Mouse (Mus musculus) midbrain, embryonic 12.5 days (tissue): ENCODE data around the gene Cmya5. TPM values are rescaled to one million over a fixed set of nuclear protein-coding genes. Genes with fewer than 3 reads are reported as not detected.

Experiments used
- ATAC-seq: fragments of 200-750 bp; cut with Nextera tagmentation; 2 replicates; pipeline ENCODE4 v1.8.0; 2017; ENCODE audit warnings: low read depth, moderate TSS enrichment, moderate library complexity; ENCODE audit not compliant: low FRiP score
- H3K27ac ChIP-seq: fragments of 300-500 bp; sonication (generic); replicated peaks from 2 replicates; pipeline ENCODE4 v1.5.1; 2016; ENCODE audit warnings: mild to moderate bottlenecking
- H3K27me3 ChIP-seq: fragments of 300-500 bp; sonication (generic); 2 replicates; pipeline ENCODE4 v1.6.1; 2016; ENCODE audit warnings: mild to moderate bottlenecking
- H3K36me3 ChIP-seq: fragments of 300-500 bp; sonication (generic); 2 replicates; pipeline ENCODE4 v1.6.1; 2016
- H3K4me1 ChIP-seq: fragments of 300-500 bp; sonication (generic); 2 replicates; pipeline ENCODE4 v1.6.1; 2016
- H3K4me2 ChIP-seq: fragments of 300-500 bp; sonication (generic); replicated peaks from 2 replicates; pipeline ENCODE4 v1.6.1; 2016; ENCODE audit warnings: mild to moderate bottlenecking, moderate library complexity
- H3K4me3 ChIP-seq: fragments of 300-500 bp; sonication (generic); 2 replicates; pipeline ENCODE4 v1.5.1; 2016; ENCODE audit warnings: mild to moderate bottlenecking
- H3K9ac ChIP-seq: fragments of 300-500 bp; sonication (generic); replicated peaks from 2 replicates; pipeline ENCODE4 v1.6.1; 2016; ENCODE audit warnings: mild to moderate bottlenecking, moderate library complexity
- H3K9me3 ChIP-seq: fragments of 300-500 bp; sonication (generic); 2 replicates; pipeline ENCODE4 v1.6.1; 2016; ENCODE audit warnings: mild to moderate bottlenecking
- WGBS: fragments of 180-500 bp; shearing (Covaris S2); methylation state at CpG from one replicate; pipeline ENCODE4 v1.1.7; 2016; 5-methylcytosine and 5-hydroxymethylcytosine counted together
- polyA plus RNA-seq: library from polyadenylated mRNA; unstranded; fragments of >200 nt; fragmentation: Nextera tagmentation; extraction: Ambion mirVana; gene quantifications from 2 replicates; pipeline ENCODE4 v1.2.1, GENCODE M21; 2016

The Cmya5 gene
- polyA plus RNA-seq, 1 experiment from 2014 or later = not detected

- Histone ChIP-seq H3K27ac (no peak overlapping the region), H3K27me3 (no peaks in the 10 kb centered on the region), H3K9ac (no peak overlapping the region), H3K36me3 (no peaks in the 10 kb centered on the region), H3K4me2 (no peak overlapping the region), H3K4me1 (no peaks in the 10 kb centered on the region), H3K9me3 (no peaks in the 10 kb centered on the region), H3K4me3 (no peak overlapping the region)
- no peak for ATAC-seq
- WGBS = 98% methylated on average over 2 of the region's 2 CpGs
These were observed 63.7 kb downstream of the Cmya5 start for GRCm38 (mm10) chr13:93080859-93081258.

- H3K27me3 ChIP-seq = no peaks in the 10 kb centered on the region
- H3K4me3 ChIP-seq = no peak overlapping the region
- no peaks in the 10 kb centered on the region for H3K36me3 ChIP-seq
- WGBS = 76% methylated on average over 17 of the region's 17 CpGs
- H3K9me3 ChIP-seq = no peaks in the 10 kb centered on the region
- peaks cover 22% of the 10 kb centered on the region for H3K4me1 ChIP-seq
- H3K27ac ChIP-seq = no peak overlapping the region
- no peak overlapping the region for H3K9ac ChIP-seq
- no peak overlapping the region for H3K4me2 ChIP-seq
- no peak for ATAC-seq
These were observed 70.3 kb downstream of the Cmya5 start for GRCm38 (mm10) chr13:93074147-93074641.

GRCm38 (mm10) chr13:93073595-93073994 lies 70.9 kb downstream of the Cmya5 start:
- H3K4me1 ChIP-seq = peaks cover 22% of the 10 kb centered on the region
- no peak overlapping the region for H3K27ac ChIP-seq
- H3K27me3 ChIP-seq = no peaks in the 10 kb centered on the region
- H3K9ac ChIP-seq = no peak overlapping the region
- no peak for ATAC-seq
- no peak overlapping the region for H3K4me3 ChIP-seq
- H3K36me3 ChIP-seq = no peaks in the 10 kb centered on the region
- H3K4me2 ChIP-seq = peak overlapping the region; percentile 32; the same call in 1 of the 2 replicates
- 49% methylated on average over 2 of the region's 2 CpGs for WGBS
- no peaks in the 10 kb centered on the region for H3K9me3 ChIP-seq

- H3K36me3 ChIP-seq = no peaks in the 10 kb centered on the region
- H3K4me3 ChIP-seq = no peak overlapping the region
- H3K4me2 ChIP-seq = peak overlapping the region; percentile 32
- peaks cover 22% of the 10 kb centered on the region for H3K4me1 ChIP-seq
- no peak overlapping the region for H3K9ac ChIP-seq
- H3K27ac ChIP-seq = no peak overlapping the region; the same call in 1 of the 2 replicates
- ATAC-seq = peak; percentile 76
- WGBS = 13% methylated on average over 15 of the region's 15 CpGs
- H3K27me3 ChIP-seq = no peaks in the 10 kb centered on the region
- H3K9me3 ChIP-seq = no peaks in the 10 kb centered on the region
These were observed 71.6 kb downstream of the Cmya5 start for GRCm38 (mm10) chr13:93072871-93073411.

GRCm38 (mm10) chr13:93070406-93070805 lies 74.1 kb downstream of the Cmya5 start:
- no peak overlapping the region for H3K4me3 ChIP-seq
- WGBS = 73% methylated on average over 8 of the region's 8 CpGs
- H3K4me1 ChIP-seq = peaks cover 22% of the 10 kb centered on the region
- H3K36me3 ChIP-seq = no peaks in the 10 kb centered on the region
- H3K9ac ChIP-seq = no peak overlapping the region
- no peak overlapping the region for H3K4me2 ChIP-seq
- H3K27me3 ChIP-seq = no peaks in the 10 kb centered on the region
- H3K27ac ChIP-seq = no peak overlapping the region
- no peaks in the 10 kb centered on the region for H3K9me3 ChIP-seq
- no peak for ATAC-seq

GRCm38 (mm10) chr13:93069481-93069880 lies 75.0 kb downstream of the Cmya5 start:
- 62% methylated on average over 4 of the region's 4 CpGs for WGBS
- peaks cover 22% of the 10 kb centered on the region for H3K4me1 ChIP-seq
- no peak for ATAC-seq
- H3K4me2 ChIP-seq = no peak overlapping the region
- H3K4me3 ChIP-seq = no peak overlapping the region
- H3K27ac ChIP-seq = no peak overlapping the region
- no peaks in the 10 kb centered on the region for H3K36me3 ChIP-seq
- no peaks in the 10 kb centered on the region for H3K9me3 ChIP-seq
- H3K9ac ChIP-seq = no peak overlapping the region
- H3K27me3 ChIP-seq = no peaks in the 10 kb centered on the region

GRCm38 (mm10) chr13:93068353-93068752 lies 76.2 kb downstream of the Cmya5 start:
- no peak for ATAC-seq
- Histone ChIP-seq H3K4me3 (no peak overlapping the region), H3K9ac (no peak overlapping the region), H3K9me3 (no peaks in the 10 kb centered on the region), H3K4me2 (no peak overlapping the region), H3K4me1 (peaks cover 17% of the 10 kb centered on the region), H3K27ac (no peak overlapping the region), H3K27me3 (no peaks in the 10 kb centered on the region), H3K36me3 (no peaks in the 10 kb centered on the region)
- WGBS = 93% methylated on average over 6 of the region's 6 CpGs

GRCm38 (mm10) chr13:93062860-93063636 lies 81.5 kb downstream of the Cmya5 start:
- Histone ChIP-seq H3K4me3 (no peak overlapping the region), H3K36me3 (no peaks in the 10 kb centered on the region), H3K27ac (no peak overlapping the region), H3K9ac (no peak overlapping the region), H3K9me3 (no peaks in the 10 kb centered on the region), H3K4me2 (no peak overlapping the region), H3K27me3 (no peaks in the 10 kb centered on the region), H3K4me1 (peaks cover 2% of the 10 kb centered on the region; the same call in 1 of the 2 replicates)
- 84% methylated on average over 13 of the region's 13 CpGs for WGBS
- no peak for ATAC-seq

- no peak overlapping the region for H3K4me3 ChIP-seq
- H3K9ac ChIP-seq = no peak overlapping the region
- 85% methylated on average over 4 of the region's 4 CpGs for WGBS
- peaks cover 2% of the 10 kb centered on the region; the same call in 1 of the 2 replicates for H3K4me1 ChIP-seq
- H3K9me3 ChIP-seq = no peaks in the 10 kb centered on the region
- H3K27me3 ChIP-seq = no peaks in the 10 kb centered on the region
- ATAC-seq = no peak
- no peak overlapping the region for H3K27ac ChIP-seq
- no peak overlapping the region for H3K4me2 ChIP-seq
- H3K36me3 ChIP-seq = no peaks in the 10 kb centered on the region
These were observed 83.2 kb downstream of the Cmya5 start for GRCm38 (mm10) chr13:93061311-93061710.

- peaks cover 2% of the 10 kb centered on the region; the same call in 1 of the 2 replicates for H3K4me1 ChIP-seq
- H3K9ac ChIP-seq = no peak overlapping the region
- no peak overlapping the region for H3K27ac ChIP-seq
- H3K36me3 ChIP-seq = no peaks in the 10 kb centered on the region
- no peak overlapping the region for H3K4me2 ChIP-seq
- WGBS = 84% methylated on average over 3 of the region's 3 CpGs
- no peaks in the 10 kb centered on the region for H3K27me3 ChIP-seq
- H3K9me3 ChIP-seq = no peaks in the 10 kb centered on the region
- H3K4me3 ChIP-seq = no peak overlapping the region
- ATAC-seq = no peak
These were observed 84.1 kb downstream of the Cmya5 start for GRCm38 (mm10) chr13:93060437-93060836.

- Histone ChIP-seq H3K4me2 (no peak overlapping the region), H3K4me1 (peaks cover 2% of the 10 kb centered on the region; the same call in 1 of the 2 replicates), H3K9me3 (no peaks in the 10 kb centered on the region), H3K9ac (no peak overlapping the region), H3K27ac (no peak overlapping the region), H3K36me3 (no peaks in the 10 kb centered on the region), H3K4me3 (no peak overlapping the region), H3K27me3 (no peaks in the 10 kb centered on the region)
- WGBS = 86% methylated on average over 5 of the region's 5 CpGs
- no peak for ATAC-seq
These were observed 85.9 kb downstream of the Cmya5 start for GRCm38 (mm10) chr13:93058551-93059011.

- Histone ChIP-seq H3K27ac (no peak overlapping the region), H3K27me3 (no peaks in the 10 kb centered on the region), H3K4me2 (no peak overlapping the region), H3K9ac (no peak overlapping the region), H3K36me3 (no peaks in the 10 kb centered on the region), H3K4me1 (no peaks in the 10 kb centered on the region), H3K9me3 (no peaks in the 10 kb centered on the region), H3K4me3 (no peak overlapping the region)
- 88% methylated on average over 7 of the region's 7 CpGs for WGBS
- ATAC-seq = no peak
These were observed 86.8 kb downstream of the Cmya5 start for GRCm38 (mm10) chr13:93057492-93058260.
